Mouse (Mus musculus): ENCODE measurements around the gene Xpo1. TPM values are rescaled to one million over a fixed set of nuclear protein-coding genes. Genes with fewer than 3 reads are reported as not detected.
A peak's percentile ranks its signal among the peaks of the same experiment; 100 is the strongest.

The Xpo1 gene
- total and polyA plus RNA-seq, 3 experiments: 140 to 295 (median 246) TPM

DNA sequence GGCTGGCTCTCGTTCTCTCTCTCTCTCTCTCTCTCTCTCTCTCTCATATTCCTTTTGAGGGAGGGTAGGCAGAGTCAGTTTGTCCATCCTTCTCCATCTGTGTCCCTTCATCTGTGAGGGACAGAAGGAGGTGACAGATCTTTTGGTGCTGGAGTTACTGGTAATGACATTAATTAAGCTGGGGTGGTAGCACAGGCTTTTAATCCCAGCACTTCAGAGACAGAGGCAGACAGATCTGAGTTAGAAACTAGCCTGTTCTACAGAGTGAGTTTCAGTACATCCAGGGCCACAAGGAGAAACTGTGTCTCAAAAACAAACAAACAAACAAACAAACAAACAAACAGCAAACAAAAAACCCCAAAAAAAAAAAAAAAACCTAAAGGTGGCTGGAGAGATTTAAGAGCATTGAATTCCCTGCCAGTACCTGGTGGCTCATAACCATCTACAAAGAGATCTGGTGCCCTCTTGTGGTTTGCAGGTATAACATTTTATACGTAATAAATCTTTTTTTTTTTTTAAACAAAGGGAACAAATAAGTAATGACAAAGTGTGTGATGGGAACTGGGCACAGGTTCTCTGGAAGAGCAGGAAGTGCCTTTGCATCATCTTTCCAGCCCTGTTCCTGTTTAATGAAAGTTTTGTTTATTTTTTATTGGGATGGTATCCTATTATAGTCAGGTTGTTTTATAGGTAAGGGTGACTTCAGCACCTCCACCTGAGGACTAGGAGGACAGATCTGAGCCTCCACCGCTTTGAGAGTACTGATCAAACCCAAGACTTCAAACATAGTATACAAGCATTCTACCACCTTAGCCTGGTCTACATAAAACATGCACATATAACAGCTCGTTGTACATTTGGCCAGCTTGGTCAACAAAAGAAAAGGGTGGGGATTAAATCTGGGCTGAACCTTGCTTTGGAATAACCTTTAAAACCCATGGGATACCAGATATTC lies 16.2 kb downstream of the Xpo1 start:
- peaks cover 48 to 92% of the 10 kb centered on the region in 2 experiments for H3K36me3 ChIP-seq (replicated peaks in 1 of 2; ENCODE audit: control insufficient read depth in 1 of 2, insufficient read depth in 1 of 2, low read length in 1 of 2)
- DNase-seq (ENCODE audit: extremely low read depth): peak; percentile 54
- dilution Hi-C loops (cut with MboI; ENCODE audit: extremely low pct_ligation_motif_present, extremely low pct_unique_long_range_greater_than_20kb, low sequenced_read_pairs) (no loop called here), in situ Hi-C loops (cut with MboI; ENCODE audit: low pct_ligation_motif_present, low pct_unique_long_range_greater_than_20kb, low sequenced_read_pairs) (loop anchor here (5.0 kb wide), 1 partner anchor 120 kb away; no protein-coding TSS in a partner anchor)
- TF ChIP-seq USF1 (IDR thresholded peaks at IDR 0.05; ENCODE audit: low read depth, low read length): no peak
- peak; percentile 87 for TF ChIP-seq RAD21 (IDR thresholded peaks at IDR 0.05; ENCODE audit: low read depth, low read length)
- TF ChIP-seq ZNF384 (IDR thresholded peaks at IDR 0.05; ENCODE audit: low read depth, low read length): peak; percentile 97
- TF ChIP-seq ZC3H11A (IDR thresholded peaks at IDR 0.05; ENCODE audit: low read depth, low read length): peak; percentile 22; the same call in 1 of the 2 replicates
- TF ChIP-seq USF2 (conservative IDR thresholded peaks at IDR 0.05; ENCODE audit: low read depth, low read length): no peak
- TF ChIP-seq SMC3 (IDR thresholded peaks at IDR 0.05; ENCODE audit: low read depth, low read length): peak; percentile 63
- TF ChIP-seq POLR2AphosphoS2 (IDR thresholded peaks at IDR 0.05; ENCODE audit: low read depth, low read length): no peak; the same call in 1 of the 2 replicates
- TF ChIP-seq CTCF (conservative IDR thresholded peaks at IDR 0.05 in 1 of 2, IDR thresholded peaks at IDR 0.05 in 1 of 2; ENCODE audit: low read depth in 2 of 2, low read length in 2 of 2): peak in 1 of 2 experiments; percentile 84; a peak in 3 of 4 replicates
- TF ChIP-seq JUND (conservative IDR thresholded peaks at IDR 0.05; ENCODE audit: low read depth, low read length): peak; percentile 41; the same call in 1 of the 2 replicates
- TF ChIP-seq NELFE (IDR thresholded peaks at IDR 0.05; ENCODE audit: low read depth, low read length): no peak
- no peak overlapping the region for H3K4me3 ChIP-seq (replicated peaks in 1 of 3; ENCODE audit: low read depth in 2 of 3, low read length in 2 of 3, poor library complexity in 1 of 3)
- H3K79me2 ChIP-seq (replicated peaks; ENCODE audit: control insufficient read depth, extremely low read depth, insufficient read depth, poor library complexity, severe bottlenecking): peaks cover 43% of the 10 kb centered on the region
- H3K9ac ChIP-seq (ENCODE audit: insufficient read depth, low read depth): no peak overlapping the region
- no peak overlapping the region for H3K4me2 ChIP-seq (ENCODE audit: insufficient read depth, low read depth, poor library complexity, severe bottlenecking)
- H3K27ac ChIP-seq (ENCODE audit: insufficient read depth, low read depth): no peak overlapping the region
- no peaks in the 10 kb centered on the region for H3K9me3 ChIP-seq (replicated peaks; ENCODE audit: low read length)
- H3K27me3 ChIP-seq (replicated peaks): no peaks in the 10 kb centered on the region
- no peaks in the 10 kb centered on the region for H3K4me1 ChIP-seq (ENCODE audit: control insufficient read depth in 1 of 2, insufficient read depth in 2 of 2)

DNA sequence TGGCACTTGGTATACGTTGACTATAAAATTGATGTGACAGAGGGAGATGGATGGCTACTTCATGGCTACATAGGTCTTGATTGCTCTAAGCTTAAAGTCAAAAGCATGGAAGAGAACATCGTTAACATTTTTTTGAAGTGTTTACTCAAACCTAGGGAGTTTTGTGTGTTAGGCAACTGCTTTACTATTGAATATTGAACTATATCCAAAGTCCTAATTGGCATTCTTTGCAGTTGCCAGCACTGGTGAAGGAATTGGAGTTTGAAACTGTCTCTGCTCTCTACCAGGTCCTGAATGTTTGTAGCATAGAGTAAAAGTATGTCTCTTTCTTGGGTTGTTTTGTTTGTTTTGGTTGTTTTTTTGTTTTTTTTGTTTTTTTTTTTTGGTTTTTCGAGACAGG lies 19.9 kb downstream of the Xpo1 start:
- dilution Hi-C loops (cut with MboI; ENCODE audit: extremely low pct_ligation_motif_present, extremely low pct_unique_long_range_greater_than_20kb, low sequenced_read_pairs) (no loop called here), in situ Hi-C loops (cut with MboI; ENCODE audit: low pct_ligation_motif_present, low pct_unique_long_range_greater_than_20kb, low sequenced_read_pairs) (no loop called here)
- no peak for DNase-seq (ENCODE audit: extremely low read depth)
- Histone ChIP-seq H3K27ac (ENCODE audit: insufficient read depth, low read depth) (no peak overlapping the region), H3K4me3 (replicated peaks in 1 of 3; ENCODE audit: low read depth in 2 of 3, low read length in 2 of 3, poor library complexity in 1 of 3) (no peak overlapping the region), H3K79me2 (replicated peaks; ENCODE audit: control insufficient read depth, extremely low read depth, insufficient read depth, poor library complexity, severe bottlenecking) (peaks cover 28% of the 10 kb centered on the region), H3K36me3 (replicated peaks in 1 of 2; ENCODE audit: control insufficient read depth in 1 of 2, insufficient read depth in 1 of 2, low read length in 1 of 2) (peaks cover 55 to 93% of the 10 kb centered on the region in 2 experiments), H3K4me2 (ENCODE audit: insufficient read depth, low read depth, poor library complexity, severe bottlenecking) (no peak overlapping the region), H3K4me1 (ENCODE audit: control insufficient read depth in 1 of 2, insufficient read depth in 2 of 2) (no peaks in the 10 kb centered on the region), H3K27me3 (replicated peaks) (no peaks in the 10 kb centered on the region), H3K9ac (ENCODE audit: insufficient read depth, low read depth) (no peak overlapping the region), H3K9me3 (replicated peaks; ENCODE audit: low read length) (no peaks in the 10 kb centered on the region)
- TF ChIP-seq ZNF384 (IDR thresholded peaks at IDR 0.05; ENCODE audit: low read depth, low read length): no peak
- no peak for TF ChIP-seq USF2 (conservative IDR thresholded peaks at IDR 0.05; ENCODE audit: low read depth, low read length)
- no peak for TF ChIP-seq MYC (IDR thresholded peaks at IDR 0.05; ENCODE audit: low read depth, low read length)
- no peak for TF ChIP-seq MAFK (IDR thresholded peaks at IDR 0.05; ENCODE audit: insufficient replicate concordance, low read length)
- no peak for TF ChIP-seq USF1 (IDR thresholded peaks at IDR 0.05; ENCODE audit: low read depth, low read length)
- TF ChIP-seq ZMIZ1 (IDR thresholded peaks at IDR 0.05; ENCODE audit: low read depth, low read length): no peak
- TF ChIP-seq CTCF (conservative IDR thresholded peaks at IDR 0.05 in 1 of 2, IDR thresholded peaks at IDR 0.05 in 1 of 2; ENCODE audit: low read depth in 2 of 2, low read length in 2 of 2): no peak
- TF ChIP-seq SIN3A (IDR thresholded peaks at IDR 0.05; ENCODE audit: low read length): no peak

All from CH12.LX (cell line).